Mouse (Mus musculus): Measurements from ENCODE around the gene Gm49322.

DNA sequence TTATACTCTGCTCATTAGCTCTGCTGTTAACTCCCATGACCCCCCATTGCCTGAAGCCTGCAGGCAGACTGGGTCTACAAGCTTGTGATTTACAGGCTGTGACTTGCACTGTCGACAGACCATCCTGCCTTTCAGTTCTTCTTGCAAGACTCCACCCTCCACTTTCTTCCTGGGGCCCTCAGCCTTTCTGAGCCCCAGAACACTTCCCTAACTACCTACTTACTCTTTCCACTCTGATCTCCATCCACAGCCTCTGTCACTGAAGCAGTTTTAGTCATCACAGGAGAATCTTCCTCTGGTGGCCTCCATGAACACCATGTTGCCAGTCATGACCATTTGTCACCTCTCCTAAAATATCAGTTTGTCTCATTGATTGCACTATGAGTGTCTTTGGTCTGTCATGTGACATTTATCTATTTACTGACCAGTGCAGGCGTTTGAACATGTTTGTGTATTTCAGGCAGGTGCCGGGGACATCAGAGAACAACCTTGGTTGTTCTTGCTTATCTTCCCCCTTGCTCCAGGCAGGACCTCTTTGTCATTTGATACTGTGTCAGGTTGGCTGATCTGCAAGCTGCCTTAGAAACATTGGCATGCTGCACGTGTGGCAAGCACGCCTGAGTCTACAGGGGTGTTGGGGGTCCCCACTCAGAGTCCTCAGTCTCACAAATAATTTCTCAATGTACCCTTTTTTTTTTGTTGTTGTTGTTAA, 57.8 kb downstream of the Gm49322 start:
- TF ChIP-seq CTCF (IDR thresholded peaks at IDR 0.05; ENCODE audit: control insufficient read depth, insufficient read depth, insufficient replicate concordance, low read depth, low read length), result no peak
- TF ChIP-seq POLR2A (IDR thresholded peaks at IDR 0.05; ENCODE audit: control insufficient read depth, low read depth, low read length), result no peak
